Mouse (Mus musculus): ENCODE data around the gene Mslnl. TPM values are rescaled to one million over a fixed set of nuclear protein-coding genes. Genes with fewer than 3 reads are reported as not detected.

Gene Mslnl
- polyA plus RNA-seq, 1 experiment from 2014 or later: not detected

GRCm38 (mm10) chr17:25743831-25744230, 8.0 kb downstream of the Mslnl start:
- Histone ChIP-seq H3K27me3 (ENCODE audit: control insufficient read depth, insufficient read depth, low read length) (no peaks in the 10 kb centered on the region; the same call in none of the 2 replicates), H3K4me2 (ENCODE audit: low read length) (no peak overlapping the region), H3K4me3 (ENCODE audit: control insufficient read depth in 1 of 2, insufficient read depth in 1 of 2, low read depth in 1 of 2, low read length in 2 of 2) (no peak overlapping the region), H3K9ac (ENCODE audit: low read length) (no peak overlapping the region), H3K4me1 (ENCODE audit: control insufficient read depth in 2 of 2, insufficient read depth in 2 of 2, low read length in 2 of 2) (no peaks in the 10 kb centered on the region), H3K36me3 (ENCODE audit: control insufficient read depth, insufficient read depth, low read length) (no peaks in the 10 kb centered on the region), H3K27ac (replicated peaks in 1 of 2; ENCODE audit: control insufficient read depth in 1 of 2, insufficient read depth in 1 of 2, low read depth in 2 of 2, low read length in 2 of 2) (no peak overlapping the region), H3K9me3 (ENCODE audit: control insufficient read depth, low read length) (no peaks in the 10 kb centered on the region)
- no peak for ATAC-seq (ENCODE audit: insufficient number of reproducible peaks, insufficient read depth, low FRiP score, low read depth)
- 83% methylated on average over 9 of the region's 9 CpGs for WGBS

GRCm38 (mm10) chr17:25744311-25744710, 8.5 kb downstream of the Mslnl start:
- 74% methylated on average over 10 of the region's 10 CpGs for WGBS
- H3K36me3 ChIP-seq (ENCODE audit: control insufficient read depth, insufficient read depth, low read length): no peaks in the 10 kb centered on the region
- no peak overlapping the region for H3K27ac ChIP-seq (replicated peaks in 1 of 2; ENCODE audit: control insufficient read depth in 1 of 2, insufficient read depth in 1 of 2, low read depth in 2 of 2, low read length in 2 of 2)
- no peak for ATAC-seq (ENCODE audit: insufficient number of reproducible peaks, insufficient read depth, low FRiP score, low read depth)
- H3K9ac ChIP-seq (ENCODE audit: low read length): no peak overlapping the region
- H3K9me3 ChIP-seq (ENCODE audit: control insufficient read depth, low read length): no peaks in the 10 kb centered on the region
- H3K4me1 ChIP-seq (ENCODE audit: control insufficient read depth in 2 of 2, insufficient read depth in 2 of 2, low read length in 2 of 2): no peaks in the 10 kb centered on the region
- H3K4me3 ChIP-seq (ENCODE audit: control insufficient read depth in 1 of 2, insufficient read depth in 1 of 2, low read depth in 1 of 2, low read length in 2 of 2): no peak overlapping the region
- H3K4me2 ChIP-seq (ENCODE audit: low read length): no peak overlapping the region
- no peaks in the 10 kb centered on the region; the same call in none of the 2 replicates for H3K27me3 ChIP-seq (ENCODE audit: control insufficient read depth, insufficient read depth, low read length)

GRCm38 (mm10) chr17:25748238-25748637, 12.4 kb downstream of the Mslnl start:
- Histone ChIP-seq H3K9ac (ENCODE audit: low read length) (no peak overlapping the region), H3K4me3 (ENCODE audit: control insufficient read depth in 1 of 2, insufficient read depth in 1 of 2, low read depth in 1 of 2, low read length in 2 of 2) (no peak overlapping the region), H3K4me2 (ENCODE audit: low read length) (no peak overlapping the region), H3K27ac (replicated peaks in 1 of 2; ENCODE audit: control insufficient read depth in 1 of 2, insufficient read depth in 1 of 2, low read depth in 2 of 2, low read length in 2 of 2) (no peak overlapping the region), H3K36me3 (ENCODE audit: control insufficient read depth, insufficient read depth, low read length) (no peaks in the 10 kb centered on the region), H3K27me3 (ENCODE audit: control insufficient read depth, insufficient read depth, low read length) (no peaks in the 10 kb centered on the region; the same call in 1 of the 2 replicates), H3K4me1 (ENCODE audit: control insufficient read depth in 2 of 2, insufficient read depth in 2 of 2, low read length in 2 of 2) (peaks cover 6 to 7% of the 10 kb centered on the region in 2 experiments; a peak in 3 of 4 replicates), H3K9me3 (ENCODE audit: control insufficient read depth, low read length) (no peaks in the 10 kb centered on the region)
- ATAC-seq (ENCODE audit: insufficient number of reproducible peaks, insufficient read depth, low FRiP score, low read depth): no peak
- 89% methylated on average over 4 of the region's 4 CpGs for WGBS

- 77% methylated on average over 6 of the region's 6 CpGs for WGBS
Measured at GRCm38 (mm10) chr17:25749314-25749713, 13.5 kb downstream of the Mslnl start.

GRCm38 (mm10) chr17:25751446-25751845, 15.6 kb downstream of the Mslnl start:
- Histone ChIP-seq H3K27me3 (ENCODE audit: control insufficient read depth, insufficient read depth, low read length) (no peaks in the 10 kb centered on the region), H3K4me2 (ENCODE audit: low read length) (no peak overlapping the region), H3K4me3 (ENCODE audit: control insufficient read depth in 1 of 2, insufficient read depth in 1 of 2, low read depth in 1 of 2, low read length in 2 of 2) (no peak overlapping the region), H3K9me3 (ENCODE audit: control insufficient read depth, low read length) (no peaks in the 10 kb centered on the region), H3K4me1 (ENCODE audit: control insufficient read depth in 2 of 2, insufficient read depth in 2 of 2, low read length in 2 of 2) (peaks cover 7 to 8% of the 10 kb centered on the region in 2 experiments; a peak in 3 of 4 replicates), H3K9ac (ENCODE audit: low read length) (no peak overlapping the region), H3K27ac (replicated peaks in 1 of 2; ENCODE audit: control insufficient read depth in 1 of 2, insufficient read depth in 1 of 2, low read depth in 2 of 2, low read length in 2 of 2) (no peak overlapping the region), H3K36me3 (ENCODE audit: control insufficient read depth, insufficient read depth, low read length) (no peaks in the 10 kb centered on the region)
- 17% methylated on average over 5 of the region's 5 CpGs for WGBS
- ATAC-seq (ENCODE audit: insufficient number of reproducible peaks, insufficient read depth, low FRiP score, low read depth): no peak

More at GRCm38 (mm10) chr17:25749314-25749713, 13.5 kb downstream of the Mslnl start:
- Histone ChIP-seq H3K9ac (ENCODE audit: low read length) (no peak overlapping the region), H3K4me3 (ENCODE audit: control insufficient read depth in 1 of 2, insufficient read depth in 1 of 2, low read depth in 1 of 2, low read length in 2 of 2) (no peak overlapping the region), H3K4me1 (ENCODE audit: control insufficient read depth in 2 of 2, insufficient read depth in 2 of 2, low read length in 2 of 2) (peaks cover 6 to 7% of the 10 kb centered on the region in 2 experiments; a peak in 3 of 4 replicates), H3K27me3 (ENCODE audit: control insufficient read depth, insufficient read depth, low read length) (no peaks in the 10 kb centered on the region; the same call in 1 of the 2 replicates), H3K36me3 (ENCODE audit: control insufficient read depth, insufficient read depth, low read length) (no peaks in the 10 kb centered on the region), H3K27ac (replicated peaks in 1 of 2; ENCODE audit: control insufficient read depth in 1 of 2, insufficient read depth in 1 of 2, low read depth in 2 of 2, low read length in 2 of 2) (no peak overlapping the region), H3K9me3 (ENCODE audit: control insufficient read depth, low read length) (no peaks in the 10 kb centered on the region), H3K4me2 (ENCODE audit: low read length) (no peak overlapping the region)
- ATAC-seq (ENCODE audit: insufficient number of reproducible peaks, insufficient read depth, low FRiP score, low read depth): no peak

- H3K4me2 ChIP-seq (ENCODE audit: low read length): no peak within 1 kb of the TSS
- H3K9ac ChIP-seq (ENCODE audit: low read length): no peak within 1 kb of the TSS
- no peaks in the 10 kb centered on the region for H3K9me3 ChIP-seq (ENCODE audit: control insufficient read depth, low read length)
- no peak within 1 kb of the TSS for H3K4me3 ChIP-seq (ENCODE audit: control insufficient read depth in 1 of 2, insufficient read depth in 1 of 2, low read depth in 1 of 2, low read length in 2 of 2)
- no peak for ATAC-seq (ENCODE audit: insufficient number of reproducible peaks, insufficient read depth, low FRiP score, low read depth)
- no peaks in the 10 kb centered on the region for H3K36me3 ChIP-seq (ENCODE audit: control insufficient read depth, insufficient read depth, low read length)
- peaks cover 7 to 8% of the 10 kb centered on the region in 2 experiments; a peak in 3 of 4 replicates for H3K4me1 ChIP-seq (ENCODE audit: control insufficient read depth in 2 of 2, insufficient read depth in 2 of 2, low read length in 2 of 2)
- 77% methylated on average over 9 of the region's 9 CpGs for WGBS
- H3K27me3 ChIP-seq (ENCODE audit: control insufficient read depth, insufficient read depth, low read length): no peaks in the 10 kb centered on the region
- H3K27ac ChIP-seq (replicated peaks in 1 of 2; ENCODE audit: control insufficient read depth in 1 of 2, insufficient read depth in 1 of 2, low read depth in 2 of 2, low read length in 2 of 2): no peak within 1 kb of the TSS
Measured at GRCm38 (mm10) chr17:25754241-25754640, 18.4 kb downstream of the Mslnl start, which contains the start of gene Msln. TSS of gene Msln (minus strand) at chr17:25754378.

- 82% methylated on average over 4 of the region's 4 CpGs for WGBS
- no peak overlapping the region for H3K4me3 ChIP-seq (ENCODE audit: control insufficient read depth in 1 of 2, insufficient read depth in 1 of 2, low read depth in 1 of 2, low read length in 2 of 2)
- H3K4me1 ChIP-seq (ENCODE audit: control insufficient read depth in 2 of 2, insufficient read depth in 2 of 2, low read length in 2 of 2): peaks cover 7 to 8% of the 10 kb centered on the region in 2 experiments; a peak in 3 of 4 replicates
- no peak overlapping the region for H3K27ac ChIP-seq (replicated peaks in 1 of 2; ENCODE audit: control insufficient read depth in 1 of 2, insufficient read depth in 1 of 2, low read depth in 2 of 2, low read length in 2 of 2)
- ATAC-seq (ENCODE audit: insufficient number of reproducible peaks, insufficient read depth, low FRiP score, low read depth): no peak
- no peak overlapping the region for H3K4me2 ChIP-seq (ENCODE audit: low read length)
- H3K9ac ChIP-seq (ENCODE audit: low read length): no peak overlapping the region
- no peaks in the 10 kb centered on the region for H3K36me3 ChIP-seq (ENCODE audit: control insufficient read depth, insufficient read depth, low read length)
- no peaks in the 10 kb centered on the region for H3K9me3 ChIP-seq (ENCODE audit: control insufficient read depth, low read length)
- no peaks in the 10 kb centered on the region for H3K27me3 ChIP-seq (ENCODE audit: control insufficient read depth, insufficient read depth, low read length)
Measured at GRCm38 (mm10) chr17:25755086-25755485, 19.2 kb downstream of the Mslnl start.
